Mouse (Mus musculus) hindbrain, embryonic 14.5 days (tissue): ENCODE measurements around the gene Riox1. TPM values are rescaled to one million over a fixed set of nuclear protein-coding genes. Genes with fewer than 3 reads are reported as not detected.

ENCODE experiments used
- ATAC-seq: fragments of 200-750 bp; cut with Nextera tagmentation; 2 replicates; pipeline ENCODE4 v1.8.0; 2017; ENCODE audit warnings: moderate number of reproducible peaks, mild to moderate bottlenecking, moderate TSS enrichment, moderate library complexity; ENCODE audit not compliant: low FRiP score
- DNase-seq: peaks from one replicate; pipeline ENCODE4 v3.0.0-alpha.2; 2015; ENCODE audit warnings: low spot score
- H3K27ac ChIP-seq: fragments of 300-500 bp; sonication (generic); 2 replicates; pipeline ENCODE4 v1.5.1; 2014; ENCODE audit warnings: mild to moderate bottlenecking, moderate library complexity
- H3K27me3 ChIP-seq: fragments of 300-500 bp; sonication (generic); 2 replicates; pipeline ENCODE4 v1.6.1; 2014; ENCODE audit warnings: mild to moderate bottlenecking, low read length, mixed read lengths; ENCODE audit not compliant: control insufficient read depth, insufficient read depth
- H3K36me3 ChIP-seq: fragments of 300-500 bp; sonication (generic); replicated peaks from 2 replicates; pipeline ENCODE4 v1.6.1; 2014; ENCODE audit not compliant: control insufficient read depth, insufficient read depth
- H3K4me1 ChIP-seq: fragments of 300-500 bp; sonication (generic); replicated peaks from 2 replicates; pipeline ENCODE4 v1.6.1; 2014; ENCODE audit warnings: antibody characterized with exemption, low read length, mixed read lengths; ENCODE audit not compliant: control insufficient read depth, insufficient read depth
- H3K4me2 ChIP-seq: fragments of 300-500 bp; sonication (generic); replicated peaks from 2 replicates; pipeline ENCODE4 v1.6.1; 2014; ENCODE audit warnings: mild to moderate bottlenecking, moderate library complexity
- H3K4me3 ChIP-seq: fragments of 300-500 bp; sonication (generic); replicated peaks from 2 replicates; pipeline ENCODE4 v1.5.1; 2014; ENCODE audit warnings: mild to moderate bottlenecking, low read length
- H3K9ac ChIP-seq: fragments of 300-500 bp; sonication (generic); 2 replicates; pipeline ENCODE4 v1.6.1; 2014
- H3K9me3 ChIP-seq: fragments of 300-500 bp; sonication (generic); 2 replicates; pipeline ENCODE4 v1.6.1; 2016; ENCODE audit warnings: low read length; ENCODE audit not compliant: control insufficient read depth
- WGBS: fragments of 180-500 bp; shearing (Covaris S2); extraction: QIAGEN DNeasy Blood & Tissue Kit; methylation state at CpG from one replicate; pipeline ENCODE4 v1.1.7; 2014; 5-methylcytosine and 5-hydroxymethylcytosine counted together
- polyA plus RNA-seq: library from polyadenylated mRNA; unstranded; fragments of >200 nt; fragmentation: Nextera tagmentation; extraction: Ambion mirVana; gene quantifications from 2 replicates; pipeline ENCODE4 v1.2.1, GENCODE M21; 2014

The Riox1 gene
- polyA plus RNA-seq, 1 experiment from 2014 or later, result 12.4 TPM

GRCm38 (mm10) chr12:83972117-83972516, 21.7 kb downstream of the Riox1 start:
- DNase-seq, result peak; percentile 69
- 72% methylated on average over 2 of the region's 2 CpGs for WGBS
- Histone ChIP-seq H3K4me2 (no peak overlapping the region), H3K27me3 (no peaks in the 10 kb centered on the region), H3K4me1 (no peaks in the 10 kb centered on the region), H3K27ac (no peak overlapping the region), H3K9me3 (no peaks in the 10 kb centered on the region), H3K9ac (no peak overlapping the region), H3K4me3 (no peak overlapping the region), H3K36me3 (no peaks in the 10 kb centered on the region)
- ATAC-seq, result 0 out of 2 replicates have a peak, but pooled peaks have one; percentile 24

- no peaks in the 10 kb centered on the region for H3K9me3 ChIP-seq
- no peak overlapping the region for H3K4me3 ChIP-seq
- H3K9ac ChIP-seq, result no peak overlapping the region
- no peaks in the 10 kb centered on the region for H3K27me3 ChIP-seq
- no peak overlapping the region for H3K27ac ChIP-seq
- no peaks in the 10 kb centered on the region for H3K36me3 ChIP-seq
- H3K4me1 ChIP-seq, result no peaks in the 10 kb centered on the region
- DNase-seq (no peak), ATAC-seq (no peak)
- 90% methylated on average over 6 of the region's 6 CpGs for WGBS
- H3K4me2 ChIP-seq, result no peak overlapping the region
These were observed 28.5 kb downstream of the Riox1 start for GRCm38 (mm10) chr12:83978862-83979261.

- H3K27me3 ChIP-seq, result no peaks in the 10 kb centered on the region
- no peak for DNase-seq
- H3K27ac ChIP-seq, result no peak overlapping the region
- H3K9ac ChIP-seq, result no peak overlapping the region
- no peak overlapping the region for H3K4me2 ChIP-seq
- no peaks in the 10 kb centered on the region for H3K4me1 ChIP-seq
- ATAC-seq, result no peak
- H3K36me3 ChIP-seq, result no peaks in the 10 kb centered on the region
- H3K9me3 ChIP-seq, result no peaks in the 10 kb centered on the region
- H3K4me3 ChIP-seq, result no peak overlapping the region
- WGBS, result 90% methylated on average over 4 of the region's 4 CpGs
These were observed 31.2 kb downstream of the Riox1 start for GRCm38 (mm10) chr12:83981615-83982014.

- no peak for ATAC-seq
- WGBS, result 72% methylated on average over 4 of the region's 4 CpGs
These were observed 34.3 kb downstream of the Riox1 start, which contains the start of gene Heatr4 for GRCm38 (mm10) chr12:83984752-83985151. Heatr4 (minus strand) TSS chr12:83984852.

GRCm38 (mm10) chr12:83987242-83987582, 36.8 kb downstream of the Riox1 start:
- Histone ChIP-seq H3K9me3 (no peaks in the 10 kb centered on the region), H3K9ac (peak overlapping the region; percentile 78), H3K4me3 (peak overlapping the region; percentile 60), H3K27me3 (no peaks in the 10 kb centered on the region), H3K4me1 (peaks cover 10% of the 10 kb centered on the region; the same call in 1 of the 2 replicates), H3K36me3 (no peaks in the 10 kb centered on the region), H3K27ac (peak overlapping the region; percentile 88), H3K4me2 (peak overlapping the region; percentile 56)
- WGBS, result 35% methylated on average over 8 of the region's 8 CpGs
- DNase-seq (peak; percentile 26), ATAC-seq (no peak)

More at GRCm38 (mm10) chr12:83984752-83985151, 34.3 kb downstream of the Riox1 start, which contains the start of gene Heatr4:
- Histone ChIP-seq H3K9ac (no peak within 1 kb of the TSS), H3K36me3 (no peaks in the 10 kb centered on the region), H3K4me2 (no peak within 1 kb of the TSS), H3K9me3 (no peaks in the 10 kb centered on the region), H3K27me3 (no peaks in the 10 kb centered on the region), H3K4me3 (no peak within 1 kb of the TSS), H3K4me1 (peaks cover 10% of the 10 kb centered on the region; the same call in 1 of the 2 replicates), H3K27ac (no peak within 1 kb of the TSS)
- no peak for DNase-seq

- H3K36me3 ChIP-seq, result no peaks in the 10 kb centered on the region
- H3K4me1 ChIP-seq, result peaks cover 10% of the 10 kb centered on the region; the same call in 1 of the 2 replicates
- ATAC-seq, result peak; percentile 93
- H3K4me3 ChIP-seq, result peak within 1 kb of the TSS; percentile 60
- H3K27ac ChIP-seq, result peak within 1 kb of the TSS; percentile 88
- H3K27me3 ChIP-seq, result no peaks in the 10 kb centered on the region
- peak; percentile 79 for DNase-seq
- H3K9me3 ChIP-seq, result no peaks in the 10 kb centered on the region
- WGBS, result under 1% methylated on average over 80 of the region's 80 CpGs
- peak within 1 kb of the TSS; percentile 56 for H3K4me2 ChIP-seq
- H3K9ac ChIP-seq, result peak within 1 kb of the TSS; percentile 78
These were observed 37.4 kb downstream of the Riox1 start, which contains the start of gene Acot2 for GRCm38 (mm10) chr12:83987583-83988441. Acot2 (plus strand) TSS chr12:83987861.

- Histone ChIP-seq H3K4me2 (peak overlapping the region; percentile 56), H3K4me3 (peak overlapping the region; percentile 60), H3K27ac (peak overlapping the region; percentile 88), H3K9me3 (no peaks in the 10 kb centered on the region), H3K4me1 (peaks cover 10% of the 10 kb centered on the region; the same call in 1 of the 2 replicates), H3K36me3 (no peaks in the 10 kb centered on the region; the same call in 1 of the 2 replicates), H3K27me3 (no peaks in the 10 kb centered on the region), H3K9ac (peak overlapping the region; percentile 78)
- WGBS, result 68% methylated on average over 4 of the region's 4 CpGs
- ATAC-seq, result 0 out of 2 replicates have a peak, but pooled peaks have one; percentile 35
- DNase-seq, result no peak
These were observed 38.1 kb downstream of the Riox1 start for GRCm38 (mm10) chr12:83988483-83988882.

- H3K27ac ChIP-seq, result no peak overlapping the region
- no peak overlapping the region for H3K4me3 ChIP-seq
- no peak overlapping the region for H3K4me2 ChIP-seq
- H3K36me3 ChIP-seq, result no peaks in the 10 kb centered on the region; the same call in 1 of the 2 replicates
- peaks cover 10% of the 10 kb centered on the region; the same call in 1 of the 2 replicates for H3K4me1 ChIP-seq
- no peaks in the 10 kb centered on the region for H3K27me3 ChIP-seq
- no peak for ATAC-seq
- no peaks in the 10 kb centered on the region for H3K9me3 ChIP-seq
- DNase-seq, result no peak
- no peak overlapping the region for H3K9ac ChIP-seq
- WGBS, result 96% methylated on average over 4 of the region's 4 CpGs
These were observed 39.0 kb downstream of the Riox1 start for GRCm38 (mm10) chr12:83989378-83989777.

- no peak overlapping the region for H3K27ac ChIP-seq
- H3K9ac ChIP-seq, result no peak overlapping the region
- no peaks in the 10 kb centered on the region for H3K27me3 ChIP-seq
- WGBS, result 60% methylated on average over 2 of the region's 2 CpGs
- no peak overlapping the region for H3K4me2 ChIP-seq
- no peaks in the 10 kb centered on the region for H3K9me3 ChIP-seq
- no peak overlapping the region for H3K4me3 ChIP-seq
- no peaks in the 10 kb centered on the region for H3K4me1 ChIP-seq
- ATAC-seq (no peak), DNase-seq (no peak)
- no peaks in the 10 kb centered on the region; the same call in 1 of the 2 replicates for H3K36me3 ChIP-seq
These were observed 46.8 kb downstream of the Riox1 start for GRCm38 (mm10) chr12:83997221-83997620.
